ENCODE assay signal across 24 mouse cellular contexts in the genomic region with DNA sequence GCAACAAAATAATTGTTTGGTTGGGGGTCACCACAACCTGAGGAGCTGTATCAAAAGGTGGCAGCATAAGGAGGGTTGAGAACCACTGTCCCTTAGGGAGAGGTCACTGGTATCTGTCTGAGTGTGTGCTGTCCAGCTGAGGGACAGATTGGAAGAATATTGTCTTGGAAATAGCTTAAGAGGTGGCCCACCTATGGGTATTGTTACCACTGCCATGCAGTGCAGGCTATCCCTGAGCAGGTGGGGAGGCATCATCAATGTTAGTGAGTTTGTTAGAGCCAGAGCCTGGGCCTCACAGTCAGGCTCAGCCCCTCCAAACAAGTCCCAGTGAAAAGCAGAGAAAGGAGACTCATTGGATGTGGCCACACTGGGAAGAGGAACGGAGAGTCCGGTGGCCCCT. TPM values are rescaled to one million over a fixed set of nuclear protein-coding genes. Genes with fewer than 3 reads are reported as not detected.
A peak's percentile ranks its signal among the peaks of the same experiment; 100 is the strongest.
DNase-seq lines count a peak whose midpoint lies in the region; ATAC-seq lines count a peak whose summit lies in the region.
"Had no signal": no experiment of that assay in that cellular context is flagged by ENCODE, and none has a peak within 500 bp of the region (broad histone marks: within the 10 kb centered on the region; RNA-seq: fewer than 3 reads in every experiment).

No protein-coding gene starts in this region.

- H3K9ac ChIP-seq in heart, embryonic 12.5 days = no peak overlapping the region

- no peak overlapping the region for H3K4me2 ChIP-seq in heart, embryonic 12.5 days

- H3K4me3 ChIP-seq in heart, embryonic 12.5 days = no peak overlapping the region

- 0 out of 2 replicates have a peak, but pooled peaks have one; percentile 55 for ATAC-seq in heart, embryonic 12.5 days (ENCODE audit: insufficient number of reproducible peaks, low FRiP score)
- ATAC-seq: activated CD4-positive, CD25-positive, alpha-beta regulatory T cell, adult 4 months; CD4-positive, CD25-positive, alpha-beta regulatory T cell, adult 4 months; Patski had no signal

- no peaks in the 10 kb centered on the region for H3K36me3 ChIP-seq in heart, embryonic 12.5 days
- H3K36me3 ChIP-seq: G1E had no signal

- H3K9me3 ChIP-seq in heart, embryonic 12.5 days (replicated peaks) = no peaks in the 10 kb centered on the region
- H3K9me3 ChIP-seq: G1E had no signal

- 83% methylated on average over 2 of the region's 2 CpGs for WGBS in heart, embryonic 12.5 days

- no peak overlapping the region for H3K27ac ChIP-seq in heart, embryonic 12.5 days (ENCODE audit: poor library complexity, severe bottlenecking)

- peak; percentile 80 for DNase-seq in heart, adult 11 months
- no peak for DNase-seq in heart, adult 8-10 months (ENCODE audit: low spot score)
- no peak for DNase-seq in heart, adult 18-20 months
- DNase-seq: adrenal gland, adult 2 months; adrenal gland, adult 8-10 months; adrenal gland, postnatal 10 days; adrenal gland, postnatal 14 days; adrenal gland, postnatal 25 days; adrenal gland, postnatal 36 days; B cell, adult 2 months; cerebellum, adult 11 months; cerebellum, adult 11-12 months; cerebellum, adult 18-20 months had no signal

- H3K27me3 ChIP-seq in heart, embryonic 12.5 days (replicated peaks) = no peaks in the 10 kb centered on the region
- H3K27me3 ChIP-seq: Patski had no signal

- no peaks in the 10 kb centered on the region; the same call in none of the 2 replicates for H3K4me1 ChIP-seq in heart, embryonic 12.5 days (replicated peaks)

RNA-seq across cellular contexts. Expression of a gene that starts 8.0 kb away (rescaled TPM):
- total RNA-seq in heart, adult 8-10 months (2022) = 1 to 10 TPM; 1.7 to 4.7 (median 2.5) TPM
- polyA plus RNA-seq in heart, embryonic 12.5 days (2016; fragmentation: Nextera tagmentation; extraction: Ambion mirVana) = 6.4 and 7.3 TPM in 2 replicates
- 1 to 10 TPM; 1.7 to 3.4 TPM for total RNA-seq in heart, adult 18-20 months (2021)

RNA-seq across cellular contexts. Expression of a gene that starts 8.8 kb away (rescaled TPM):
- total RNA-seq in heart, adult 8-10 months (2022) = 1 to 10 TPM; 1.7 to 2.9 (median 2.5) TPM
- polyA plus RNA-seq in heart, embryonic 12.5 days (2016; fragmentation: Nextera tagmentation; extraction: Ambion mirVana) = 0.13 and 0.26 TPM in 2 replicates
- total RNA-seq in heart, adult 18-20 months (2021) = 1 to 10 TPM; 2.1 to 2.4 TPM
- total RNA-seq: CH12.LX, MEL had no signal
- polyA plus RNA-seq: activated CD4-positive, CD25-positive, alpha-beta regulatory T cell, adult 4 months; CD4-positive, CD25-positive, alpha-beta regulatory T cell, adult 4 months; G1E had no signal

RNA-seq across cellular contexts. Expression of a gene that starts 22.8 kb away (rescaled TPM):
- total RNA-seq in heart, adult 8-10 months (2022) = not detected
- polyA plus RNA-seq in heart, embryonic 12.5 days (2016; fragmentation: Nextera tagmentation; extraction: Ambion mirVana) = not detected in 2 replicates
- not detected for total RNA-seq in heart, adult 18-20 months (2021)
- total RNA-seq: adrenal gland, adult 18-20 months; adrenal gland, adult 2 months; adrenal gland, adult 8-10 months; adrenal gland, postnatal 10 days; adrenal gland, postnatal 14 days; adrenal gland, postnatal 25 days; adrenal gland, postnatal 36 days; adrenal gland, postnatal 4 days; CH12.LX; MEL had no signal
- polyA plus RNA-seq: activated CD4-positive, CD25-positive, alpha-beta regulatory T cell, adult 4 months; adrenal gland, adult 2 months; brain, embryonic 14.5 days; C2C12; G1E; Patski had no signal
